Mouse (Mus musculus): ENCODE data around the gene Fkbp8. TPM values are rescaled to one million over a fixed set of nuclear protein-coding genes. Genes with fewer than 3 reads are reported as not detected.

The Fkbp8 gene
- polyA plus RNA-seq, 1 experiment from 2014 or later = 203 TPM

GRCm38 (mm10) chr8:70535221-70535620, 7.7 kb downstream of the Fkbp8 start:
- H3K9me3 ChIP-seq (replicated peaks) = no peaks in the 10 kb centered on the region
- peaks cover 60% of the 10 kb centered on the region for H3K36me3 ChIP-seq
- no peak overlapping the region for H3K27ac ChIP-seq
- no peaks in the 10 kb centered on the region for H3K27me3 ChIP-seq
- whole genome bisulfite sequencing = 70% methylated on average over 3 of the region's 3 CpGs
- no peak for ATAC-seq (replicated peaks; ENCODE audit: insufficient number of reproducible peaks, insufficient read depth, low FRiP score, low read depth)
- no peak overlapping the region for H3K4me2 ChIP-seq
- no peak overlapping the region for H3K4me3 ChIP-seq
- peaks cover 10% of the 10 kb centered on the region for H3K4me1 ChIP-seq (replicated peaks)
- H3K9ac ChIP-seq = no peak overlapping the region

- Histone ChIP-seq H3K4me1 (replicated peaks) (peaks cover 14% of the 10 kb centered on the region), H3K36me3 (peaks cover 55% of the 10 kb centered on the region), H3K4me3 (no peak overlapping the region), H3K27ac (no peak overlapping the region), H3K9me3 (replicated peaks) (no peaks in the 10 kb centered on the region), H3K27me3 (no peaks in the 10 kb centered on the region), H3K9ac (no peak overlapping the region), H3K4me2 (no peak overlapping the region)
- WGBS = 72% methylated on average over 2 of the region's 2 CpGs
- no peak for ATAC-seq (replicated peaks; ENCODE audit: insufficient number of reproducible peaks, insufficient read depth, low FRiP score, low read depth)
These were observed 8.2 kb downstream of the Fkbp8 start for GRCm38 (mm10) chr8:70535701-70536100.

- H3K27me3 ChIP-seq = no peaks in the 10 kb centered on the region
- ATAC-seq (replicated peaks; ENCODE audit: insufficient number of reproducible peaks, insufficient read depth, low FRiP score, low read depth) = no peak
- peak overlapping the region; percentile 89 for H3K4me3 ChIP-seq
- H3K36me3 ChIP-seq = peaks cover 32% of the 10 kb centered on the region
- H3K4me2 ChIP-seq = peak overlapping the region; percentile 93
- H3K4me1 ChIP-seq (replicated peaks) = peaks cover 34% of the 10 kb centered on the region
- peak overlapping the region; percentile 58 for H3K9ac ChIP-seq
- peak overlapping the region; percentile 96 for H3K27ac ChIP-seq
- H3K9me3 ChIP-seq (replicated peaks) = no peaks in the 10 kb centered on the region
- 14% methylated on average over 24 of the region's 24 CpGs for WGBS
These were observed 10.6 kb downstream of the Fkbp8 start for GRCm38 (mm10) chr8:70538024-70538579.

GRCm38 (mm10) chr8:70538633-70539076, 11.1 kb downstream of the Fkbp8 start:
- ATAC-seq (replicated peaks; ENCODE audit: insufficient number of reproducible peaks, insufficient read depth, low FRiP score, low read depth) = peak; percentile 78
- H3K4me1 ChIP-seq (replicated peaks) = peaks cover 34% of the 10 kb centered on the region

GRCm38 (mm10) chr8:70539077-70539813, 11.7 kb downstream of the Fkbp8 start, which contains the start of gene Ell:
Ell (plus strand) TSS chr8:70539457.
- WGBS = under 1% methylated on average over 58 of the region's 58 CpGs
- Histone ChIP-seq H3K4me1 (replicated peaks) (peaks cover 38% of the 10 kb centered on the region), H3K27ac (peak within 1 kb of the TSS; percentile 96), H3K9ac (peak within 1 kb of the TSS; percentile 91), H3K36me3 (peaks cover 21% of the 10 kb centered on the region), H3K9me3 (replicated peaks) (no peaks in the 10 kb centered on the region), H3K4me2 (peak within 1 kb of the TSS; percentile 93), H3K4me3 (peak within 1 kb of the TSS; percentile 89), H3K27me3 (no peaks in the 10 kb centered on the region)
- peak; percentile 89 for ATAC-seq (replicated peaks; ENCODE audit: insufficient number of reproducible peaks, insufficient read depth, low FRiP score, low read depth)

More at GRCm38 (mm10) chr8:70538633-70539076, 11.1 kb downstream of the Fkbp8 start:
- WGBS = under 1% methylated on average over 32 of the region's 32 CpGs
- Histone ChIP-seq H3K4me2 (peak overlapping the region; percentile 93), H3K36me3 (peaks cover 26% of the 10 kb centered on the region), H3K9ac (peak overlapping the region; percentile 91), H3K27me3 (no peaks in the 10 kb centered on the region), H3K9me3 (replicated peaks) (no peaks in the 10 kb centered on the region), H3K4me3 (peak overlapping the region; percentile 89), H3K27ac (peak overlapping the region; percentile 96)

- 7% methylated on average over 4 of the region's 4 CpGs for WGBS
- peak overlapping the region; percentile 96 for H3K27ac ChIP-seq
- H3K36me3 ChIP-seq = peaks cover 16% of the 10 kb centered on the region
- peak overlapping the region; percentile 91 for H3K9ac ChIP-seq
- H3K4me1 ChIP-seq (replicated peaks) = peaks cover 40% of the 10 kb centered on the region
- no peaks in the 10 kb centered on the region for H3K9me3 ChIP-seq (replicated peaks)
- no peak for ATAC-seq (replicated peaks; ENCODE audit: insufficient number of reproducible peaks, insufficient read depth, low FRiP score, low read depth)
- peak overlapping the region; percentile 93 for H3K4me2 ChIP-seq
- peak overlapping the region; percentile 89 for H3K4me3 ChIP-seq
- H3K27me3 ChIP-seq = no peaks in the 10 kb centered on the region
These were observed 12.5 kb downstream of the Fkbp8 start for GRCm38 (mm10) chr8:70540013-70540506.

- Histone ChIP-seq H3K27ac (peak overlapping the region; percentile 96), H3K36me3 (peaks cover 15% of the 10 kb centered on the region), H3K9ac (peak overlapping the region; percentile 91), H3K4me2 (peak overlapping the region; percentile 93), H3K27me3 (no peaks in the 10 kb centered on the region), H3K4me3 (peak overlapping the region; percentile 89), H3K9me3 (replicated peaks) (no peaks in the 10 kb centered on the region), H3K4me1 (replicated peaks) (peaks cover 40% of the 10 kb centered on the region)
- ATAC-seq (replicated peaks; ENCODE audit: insufficient number of reproducible peaks, insufficient read depth, low FRiP score, low read depth) = no peak
- 28% methylated on average over 7 of the region's 7 CpGs for WGBS
These were observed 13.1 kb downstream of the Fkbp8 start for GRCm38 (mm10) chr8:70540507-70541071.

GRCm38 (mm10) chr8:70541081-70541480, 13.6 kb downstream of the Fkbp8 start:
- peak overlapping the region; percentile 89 for H3K4me3 ChIP-seq
- no peaks in the 10 kb centered on the region for H3K27me3 ChIP-seq
- H3K27ac ChIP-seq = peak overlapping the region; percentile 43; the same call in 1 of the 2 replicates
- no peak for ATAC-seq (replicated peaks; ENCODE audit: insufficient number of reproducible peaks, insufficient read depth, low FRiP score, low read depth)
- peaks cover 10% of the 10 kb centered on the region for H3K36me3 ChIP-seq
- peak overlapping the region; percentile 93 for H3K4me2 ChIP-seq
- peaks cover 40% of the 10 kb centered on the region for H3K4me1 ChIP-seq (replicated peaks)
- no peaks in the 10 kb centered on the region for H3K9me3 ChIP-seq (replicated peaks)
- WGBS = 50% methylated on average over 5 of the region's 5 CpGs
- peak overlapping the region; percentile 91; the same call in 1 of the 2 replicates for H3K9ac ChIP-seq

- Histone ChIP-seq H3K27me3 (no peaks in the 10 kb centered on the region), H3K9ac (no peak overlapping the region), H3K4me2 (no peak overlapping the region), H3K4me1 (replicated peaks) (peaks cover 44% of the 10 kb centered on the region), H3K9me3 (replicated peaks) (no peaks in the 10 kb centered on the region), H3K27ac (no peak overlapping the region), H3K4me3 (no peak overlapping the region), H3K36me3 (no peaks in the 10 kb centered on the region)
- ATAC-seq (replicated peaks; ENCODE audit: insufficient number of reproducible peaks, insufficient read depth, low FRiP score, low read depth) = no peak
- 56% methylated on average over 6 of the region's 6 CpGs for WGBS
These were observed 16.7 kb downstream of the Fkbp8 start for GRCm38 (mm10) chr8:70544200-70544687.

GRCm38 (mm10) chr8:70546412-70546811, 18.9 kb downstream of the Fkbp8 start:
- H3K9me3 ChIP-seq (replicated peaks) = no peaks in the 10 kb centered on the region
- 72% methylated on average over 4 of the region's 4 CpGs for WGBS
- no peak for ATAC-seq (replicated peaks; ENCODE audit: insufficient number of reproducible peaks, insufficient read depth, low FRiP score, low read depth)
- H3K9ac ChIP-seq = no peak overlapping the region
- no peak overlapping the region for H3K4me3 ChIP-seq
- no peak overlapping the region for H3K4me2 ChIP-seq
- H3K27me3 ChIP-seq = no peaks in the 10 kb centered on the region
- H3K4me1 ChIP-seq (replicated peaks) = peaks cover 36% of the 10 kb centered on the region
- H3K27ac ChIP-seq = no peak overlapping the region
- no peaks in the 10 kb centered on the region for H3K36me3 ChIP-seq

GRCm38 (mm10) chr8:70547762-70548161, 20.2 kb downstream of the Fkbp8 start:
- Histone ChIP-seq H3K36me3 (no peaks in the 10 kb centered on the region), H3K9me3 (replicated peaks) (no peaks in the 10 kb centered on the region), H3K4me3 (no peak overlapping the region), H3K4me2 (no peak overlapping the region), H3K9ac (no peak overlapping the region), H3K27ac (0 out of 2 replicates have a peak overlapping the region, but pooled peaks have one; percentile 0), H3K27me3 (no peaks in the 10 kb centered on the region), H3K4me1 (replicated peaks) (peaks cover 39% of the 10 kb centered on the region)
- WGBS = 86% methylated on average over 6 of the region's 6 CpGs
- no peak for ATAC-seq (replicated peaks; ENCODE audit: insufficient number of reproducible peaks, insufficient read depth, low FRiP score, low read depth)

Measured in heart, embryonic 15.5 days (tissue).